Mouse (Mus musculus): Measurements from ENCODE around the gene Vldlr. TPM values are rescaled to one million over a fixed set of nuclear protein-coding genes. Genes with fewer than 3 reads are reported as not detected.

Vldlr gene
- 14.3 and 17.3 TPM in 2 replicates for polyA plus RNA-seq (2016; fragmentation: Nextera tagmentation; extraction: Ambion mirVana)

DNA sequence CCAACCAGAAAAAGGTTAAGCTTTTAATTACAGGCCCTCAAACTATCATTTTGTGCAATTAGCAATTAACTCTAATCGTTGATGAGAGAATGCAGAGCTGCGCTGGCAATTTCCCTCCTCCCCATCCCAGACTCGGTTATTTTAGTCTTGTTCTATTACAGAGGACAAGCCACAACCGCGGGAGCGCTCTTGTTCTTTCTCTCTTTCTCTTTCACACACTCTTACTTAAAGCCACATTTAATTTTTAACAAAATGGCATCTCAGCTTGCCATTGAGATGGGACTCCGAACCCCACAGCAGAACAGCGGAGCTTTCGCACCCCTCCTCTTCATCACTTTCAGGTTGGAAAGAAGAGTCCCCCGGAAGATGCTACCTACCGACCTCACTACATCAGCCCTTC is at the start of gene Vldlr:
Gene Vldlr, plus strand, starts transcription at position 167 of the 400 bp plus-strand sequence.
- 2% methylated on average over 11 of the region's 11 CpGs for WGBS
- no peak for ATAC-seq (ENCODE audit: low FRiP score, low read depth)

DNA sequence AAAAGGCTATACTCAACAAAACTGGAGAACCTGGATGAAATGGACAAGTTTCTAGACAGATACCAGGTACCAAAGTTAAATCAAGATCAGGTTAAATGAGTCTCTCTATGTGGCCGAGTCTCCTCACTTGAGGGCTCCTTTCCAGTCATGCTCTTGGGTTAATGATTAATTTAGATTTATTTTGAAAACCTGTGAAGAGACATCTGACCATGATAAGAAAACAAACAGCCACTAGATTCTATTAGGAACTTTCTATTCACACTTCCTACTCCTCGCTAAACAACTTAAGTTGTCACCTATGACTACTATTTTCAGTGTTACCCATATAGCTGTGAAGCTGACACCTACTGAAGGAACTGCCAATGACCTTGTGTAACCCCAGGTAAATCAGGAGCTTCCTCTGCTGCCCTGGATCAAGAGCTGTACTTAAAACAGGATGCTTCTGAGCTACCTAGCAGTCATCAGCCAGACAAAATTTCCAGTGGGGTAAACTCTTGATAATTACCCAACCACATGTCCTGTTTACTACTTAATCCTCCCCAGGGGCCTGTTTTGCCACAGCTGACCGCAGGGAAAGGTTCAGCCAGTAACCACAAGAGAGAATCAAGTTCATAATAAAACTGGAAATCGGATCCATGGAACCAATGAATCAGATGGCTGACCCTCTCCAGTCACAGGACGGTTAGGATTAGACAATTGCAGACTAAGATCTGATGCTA is 48.5 kb upstream of the Vldlr start:
- Histone ChIP-seq H3K27me3 (no peaks in the 10 kb centered on the region), H3K36me3 (no peaks in the 10 kb centered on the region), H3K9ac (replicated peaks) (no peak overlapping the region), H3K27ac (replicated peaks) (no peak overlapping the region), H3K9me3 (no peaks in the 10 kb centered on the region), H3K4me3 (no peak overlapping the region), H3K4me2 (replicated peaks) (no peak overlapping the region), H3K4me1 (no peaks in the 10 kb centered on the region)
- ATAC-seq (ENCODE audit: low FRiP score, low read depth), result no peak
- WGBS, result 79% methylated on average over 5 of the region's 5 CpGs

More for the DNA sequence above, at the start of gene Vldlr:
- H3K4me2 ChIP-seq (replicated peaks), result peak within 1 kb of the TSS; percentile 80
- peak within 1 kb of the TSS; percentile 88 for H3K27ac ChIP-seq (replicated peaks)
- no peaks in the 10 kb centered on the region for H3K9me3 ChIP-seq
- peak within 1 kb of the TSS; percentile 87 for H3K9ac ChIP-seq (replicated peaks)
- peaks cover 26% of the 10 kb centered on the region for H3K4me1 ChIP-seq
- H3K36me3 ChIP-seq, result no peaks in the 10 kb centered on the region
- H3K4me3 ChIP-seq, result peak within 1 kb of the TSS; percentile 77
- H3K27me3 ChIP-seq, result peaks cover 20% of the 10 kb centered on the region

DNA sequence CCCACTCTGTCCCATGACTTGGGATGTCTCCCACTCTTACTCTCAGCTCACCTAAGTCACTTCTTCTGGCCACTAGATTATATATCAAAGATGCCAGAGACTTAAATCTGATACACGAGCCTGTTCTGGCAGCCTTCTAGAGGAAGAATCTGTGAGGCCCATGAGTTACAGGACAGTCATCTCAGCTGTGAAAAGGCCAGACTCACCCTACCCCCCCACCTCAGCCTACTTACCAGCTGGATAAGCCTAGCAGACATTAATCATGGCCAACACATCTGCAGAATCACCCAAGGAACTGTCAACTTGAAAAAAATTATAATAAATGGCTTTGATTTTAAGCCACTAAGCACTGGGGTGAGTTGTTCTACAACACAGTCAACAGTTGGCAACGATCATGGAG is 42.4 kb upstream of the Vldlr start:
- H3K27me3 ChIP-seq, result no peaks in the 10 kb centered on the region
- no peak overlapping the region for H3K27ac ChIP-seq (replicated peaks)
- no peaks in the 10 kb centered on the region for H3K9me3 ChIP-seq
- no peak overlapping the region for H3K4me3 ChIP-seq
- no peak overlapping the region for H3K9ac ChIP-seq (replicated peaks)
- ATAC-seq (ENCODE audit: low FRiP score, low read depth), result no peak
- H3K36me3 ChIP-seq, result no peaks in the 10 kb centered on the region
- no peaks in the 10 kb centered on the region for H3K4me1 ChIP-seq
- WGBS, result 89% methylated on average over 2 of the region's 2 CpGs
- no peak overlapping the region for H3K4me2 ChIP-seq (replicated peaks)

DNA sequence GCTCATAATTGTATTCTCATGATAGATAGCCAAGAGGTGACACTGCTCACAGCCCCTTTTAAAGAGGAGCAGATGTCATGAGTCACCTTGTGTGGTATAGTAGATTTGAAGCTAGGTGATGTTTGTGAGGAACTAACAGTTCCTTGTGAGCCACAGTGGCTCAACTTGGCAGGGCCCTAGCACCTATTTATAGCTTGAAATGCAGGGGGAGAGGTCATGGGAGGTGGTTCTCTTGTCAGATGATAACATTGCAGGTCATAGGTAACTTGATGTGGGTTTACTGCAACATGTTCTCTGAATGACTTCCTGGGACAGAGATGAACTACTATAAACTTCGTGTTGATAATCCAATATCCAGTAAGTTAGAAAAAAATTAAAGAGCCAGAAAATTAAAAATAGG is 40.7 kb upstream of the Vldlr start:
- H3K27ac ChIP-seq (replicated peaks), result no peak overlapping the region
- no peaks in the 10 kb centered on the region for H3K36me3 ChIP-seq
- no peaks in the 10 kb centered on the region for H3K9me3 ChIP-seq
- 89% methylated on average over 1 of the region's 1 CpGs for WGBS
- no peak for ATAC-seq (ENCODE audit: low FRiP score, low read depth)
- H3K4me1 ChIP-seq, result no peaks in the 10 kb centered on the region
- no peaks in the 10 kb centered on the region for H3K27me3 ChIP-seq
- no peak overlapping the region for H3K4me3 ChIP-seq
- H3K9ac ChIP-seq (replicated peaks), result no peak overlapping the region
- no peak overlapping the region for H3K4me2 ChIP-seq (replicated peaks)

DNA sequence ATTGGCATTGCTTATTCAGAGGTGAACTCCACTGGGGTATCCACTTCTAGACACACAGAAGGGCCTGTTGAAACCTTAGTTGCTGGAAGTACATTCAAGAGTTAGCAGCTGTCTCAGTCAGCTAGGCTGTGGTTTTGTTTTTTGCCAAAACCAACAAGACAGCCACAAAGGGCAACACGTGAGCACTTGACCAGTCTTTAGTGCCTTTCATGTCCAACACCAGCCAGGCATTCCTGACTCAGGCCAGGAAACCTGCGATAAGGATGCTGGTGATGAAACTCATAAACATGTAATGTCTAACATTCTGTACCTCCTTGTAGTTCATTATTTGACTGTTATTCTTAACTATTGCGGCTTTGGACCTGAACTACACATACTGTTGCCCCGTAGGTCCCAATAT is 39.7 kb upstream of the Vldlr start:
- Histone ChIP-seq H3K4me1 (no peaks in the 10 kb centered on the region), H3K27me3 (no peaks in the 10 kb centered on the region), H3K9me3 (no peaks in the 10 kb centered on the region), H3K27ac (replicated peaks) (no peak overlapping the region), H3K36me3 (no peaks in the 10 kb centered on the region), H3K4me3 (no peak overlapping the region), H3K4me2 (replicated peaks) (no peak overlapping the region), H3K9ac (replicated peaks) (no peak overlapping the region)
- ATAC-seq (ENCODE audit: low FRiP score, low read depth), result no peak
- 96% methylated on average over 4 of the region's 4 CpGs for WGBS

DNA sequence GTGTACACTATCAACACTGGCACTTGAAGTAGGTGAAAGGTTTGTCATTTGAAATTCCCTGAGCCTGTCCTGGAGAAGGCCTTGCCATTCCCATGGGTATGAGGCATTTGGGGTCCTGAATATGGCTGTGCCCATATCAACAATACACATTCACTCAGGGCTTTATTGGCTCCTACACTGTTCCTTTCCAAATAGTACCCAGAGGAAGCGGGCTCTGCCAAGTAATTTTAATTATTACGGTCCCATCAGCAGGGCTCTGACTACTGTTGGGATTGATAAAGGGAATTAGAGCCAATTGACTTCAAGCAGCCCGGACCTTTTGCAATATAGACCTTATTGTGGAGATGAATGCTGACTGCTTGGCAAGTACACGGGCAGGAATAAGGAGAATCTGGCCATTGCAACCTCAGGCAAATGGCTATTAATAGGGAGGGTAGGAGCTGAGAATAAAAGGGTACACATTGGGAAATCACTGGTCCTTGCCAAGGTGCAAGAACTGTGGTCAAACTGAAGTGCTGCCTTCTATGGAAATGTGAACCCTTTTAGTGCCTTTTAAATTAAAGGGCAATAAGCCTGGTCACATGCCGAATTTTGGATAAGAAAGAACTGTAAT is 38.0 kb upstream of the Vldlr start:
- H3K9me3 ChIP-seq, result no peaks in the 10 kb centered on the region
- no peak overlapping the region for H3K4me2 ChIP-seq (replicated peaks)
- H3K4me1 ChIP-seq, result no peaks in the 10 kb centered on the region
- WGBS, result 81% methylated on average over 5 of the region's 5 CpGs
- H3K27ac ChIP-seq (replicated peaks), result no peak overlapping the region
- H3K9ac ChIP-seq (replicated peaks), result no peak overlapping the region
- no peaks in the 10 kb centered on the region for H3K27me3 ChIP-seq
- H3K36me3 ChIP-seq, result no peaks in the 10 kb centered on the region
- no peak overlapping the region for H3K4me3 ChIP-seq
- no peak for ATAC-seq (ENCODE audit: low FRiP score, low read depth)

DNA sequence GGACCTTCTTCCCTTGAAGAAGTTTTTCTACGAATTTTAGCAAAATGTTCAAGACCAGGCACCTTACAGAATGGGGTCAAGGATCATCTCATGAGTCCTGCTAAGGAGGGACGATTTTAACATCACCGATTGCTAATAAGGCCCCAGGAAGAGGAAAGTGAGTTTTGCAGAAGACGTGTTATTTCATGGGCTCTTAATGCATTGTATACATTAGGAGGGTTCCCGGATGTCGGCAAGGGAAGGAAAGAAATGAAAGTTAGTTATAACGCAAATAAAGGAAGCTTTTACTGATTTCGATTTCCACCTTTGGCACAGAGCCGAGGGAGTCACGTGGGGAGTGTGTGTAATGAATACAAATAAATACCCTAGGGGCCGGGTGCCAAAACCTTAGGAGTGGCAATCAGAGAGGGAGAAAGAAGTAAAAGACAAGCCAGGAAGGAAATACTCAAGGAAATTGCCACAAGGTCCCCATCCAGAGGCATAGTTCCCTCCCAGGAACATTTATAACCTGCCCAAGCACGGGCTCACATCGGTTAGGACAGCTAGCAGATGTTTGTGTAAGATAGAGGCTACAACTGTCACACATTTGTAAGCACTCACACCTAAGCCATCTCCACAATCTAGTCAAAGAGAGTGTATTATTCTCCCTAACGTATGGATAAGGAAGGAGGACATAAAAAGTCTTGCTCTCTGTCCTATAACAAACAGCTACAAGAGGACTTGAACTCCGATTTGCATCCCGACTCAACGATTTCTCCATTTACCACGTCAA is 35.7 kb upstream of the Vldlr start:
- Histone ChIP-seq H3K36me3 (no peaks in the 10 kb centered on the region), H3K27ac (replicated peaks) (no peak overlapping the region), H3K9ac (replicated peaks) (no peak overlapping the region), H3K4me2 (replicated peaks) (no peak overlapping the region), H3K27me3 (no peaks in the 10 kb centered on the region), H3K9me3 (no peaks in the 10 kb centered on the region), H3K4me1 (no peaks in the 10 kb centered on the region), H3K4me3 (no peak overlapping the region)
- 85% methylated on average over 18 of the region's 18 CpGs for WGBS
- ATAC-seq (ENCODE audit: low FRiP score, low read depth), result no peak

DNA sequence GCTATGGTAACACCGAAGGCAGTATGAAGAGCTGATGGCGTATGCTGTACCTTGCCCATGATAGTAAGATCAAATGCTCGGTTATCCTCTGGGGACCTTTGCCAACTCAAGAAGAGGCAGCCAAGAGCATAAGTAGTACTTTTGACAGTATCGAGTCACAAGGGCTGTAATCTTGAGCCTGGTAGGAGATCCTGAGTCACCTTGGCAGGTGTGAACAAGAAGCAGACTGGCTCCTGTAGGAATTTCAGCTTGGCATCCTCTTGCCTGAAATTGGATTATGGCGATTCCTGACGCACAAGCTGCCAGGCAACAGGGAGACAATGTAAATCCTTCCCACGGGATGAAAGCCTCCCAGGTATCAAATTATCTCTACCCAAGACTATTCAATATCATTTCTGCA is 32.8 kb upstream of the Vldlr start:
- WGBS, result 82% methylated on average over 7 of the region's 7 CpGs
- no peak overlapping the region for H3K27ac ChIP-seq (replicated peaks)
- H3K4me3 ChIP-seq, result no peak overlapping the region
- no peaks in the 10 kb centered on the region for H3K4me1 ChIP-seq
- H3K9me3 ChIP-seq, result no peaks in the 10 kb centered on the region
- H3K9ac ChIP-seq (replicated peaks), result no peak overlapping the region
- no peak overlapping the region for H3K4me2 ChIP-seq (replicated peaks)
- ATAC-seq (ENCODE audit: low FRiP score, low read depth), result no peak
- H3K27me3 ChIP-seq, result no peaks in the 10 kb centered on the region
- H3K36me3 ChIP-seq, result no peaks in the 10 kb centered on the region

DNA sequence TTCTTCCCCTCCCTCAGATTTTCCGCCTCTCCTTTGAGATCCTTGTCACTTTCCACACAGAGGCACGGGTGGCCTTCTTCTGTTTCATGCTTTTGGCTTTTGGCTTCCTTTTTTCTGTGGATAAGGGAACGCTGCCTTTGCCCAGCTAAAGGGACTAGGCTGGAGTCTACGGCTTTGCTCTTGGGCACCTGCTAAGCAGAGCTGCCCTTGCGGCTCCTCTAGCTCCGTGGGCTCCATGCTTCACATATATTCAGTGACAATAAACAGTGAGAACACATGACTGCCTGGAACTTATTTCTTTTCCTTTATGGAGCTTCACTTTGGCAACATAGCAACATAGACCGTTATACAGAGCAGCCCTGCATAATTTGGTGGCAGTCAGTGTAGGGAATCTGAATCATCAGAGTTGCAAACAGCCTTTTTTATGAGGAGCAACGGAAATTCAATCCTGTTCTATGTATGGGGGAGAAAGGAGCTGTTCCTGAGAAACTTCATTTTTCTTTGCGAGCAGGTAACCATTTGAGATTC is 12.5 kb upstream of the Vldlr start:
- H3K4me2 ChIP-seq (replicated peaks), result no peak overlapping the region
- H3K4me3 ChIP-seq, result no peak overlapping the region
- H3K4me1 ChIP-seq, result no peaks in the 10 kb centered on the region
- H3K36me3 ChIP-seq, result no peaks in the 10 kb centered on the region
- no peak overlapping the region for H3K27ac ChIP-seq (replicated peaks)
- no peak for ATAC-seq (ENCODE audit: low FRiP score, low read depth)
- no peaks in the 10 kb centered on the region for H3K9me3 ChIP-seq
- 76% methylated on average over 9 of the region's 9 CpGs for WGBS
- no peaks in the 10 kb centered on the region for H3K27me3 ChIP-seq
- H3K9ac ChIP-seq (replicated peaks), result no peak overlapping the region

DNA sequence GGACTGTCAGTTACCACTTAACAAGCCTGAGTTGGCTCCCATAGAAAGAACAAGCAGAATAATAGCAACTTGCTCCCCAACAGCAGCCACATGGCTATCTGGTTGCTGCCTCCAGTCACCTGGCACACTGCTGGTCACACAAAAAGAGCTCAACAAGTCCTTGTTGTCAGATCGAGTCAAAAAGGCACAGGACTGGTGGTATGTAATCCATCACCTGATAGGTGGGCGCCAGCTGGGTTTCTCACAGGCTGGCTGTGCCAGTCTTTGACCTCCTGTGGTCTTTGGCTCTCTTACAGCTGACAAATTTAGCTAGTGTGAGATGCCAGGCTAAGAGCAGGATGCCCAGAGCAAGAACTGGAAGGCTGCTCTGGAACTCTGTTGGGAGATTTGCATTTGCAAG is 5.3 kb upstream of the Vldlr start:
- H3K9ac ChIP-seq (replicated peaks), result no peak overlapping the region
- ATAC-seq (ENCODE audit: low FRiP score, low read depth), result no peak
- WGBS, result 73% methylated on average over 2 of the region's 2 CpGs
- peaks cover 17% of the 10 kb centered on the region for H3K27me3 ChIP-seq
- peaks cover 6% of the 10 kb centered on the region for H3K4me1 ChIP-seq
- H3K27ac ChIP-seq (replicated peaks), result no peak overlapping the region
- no peaks in the 10 kb centered on the region for H3K36me3 ChIP-seq
- H3K9me3 ChIP-seq, result no peaks in the 10 kb centered on the region
- no peak overlapping the region for H3K4me2 ChIP-seq (replicated peaks)
- H3K4me3 ChIP-seq, result no peak overlapping the region

DNA sequence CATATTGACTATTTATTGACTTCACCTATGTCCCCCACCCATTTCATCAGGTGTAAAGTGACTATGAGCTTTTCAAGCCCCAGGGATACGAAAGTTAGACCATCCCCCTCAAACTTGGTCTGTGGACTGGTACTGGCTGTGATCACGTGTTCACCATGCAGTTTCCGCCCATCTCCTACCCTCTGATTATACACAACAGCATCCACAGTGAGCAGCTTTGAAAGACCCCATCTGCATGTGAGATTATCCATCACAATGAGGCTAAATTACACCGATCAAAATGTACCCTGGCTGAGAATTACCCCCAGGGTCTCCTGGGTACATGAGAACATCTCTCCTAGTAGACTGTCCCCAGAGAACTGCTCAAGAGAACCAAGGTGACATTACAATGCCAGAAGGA is 688 bp upstream of the Vldlr start:
- peak overlapping the region; percentile 80 for H3K4me2 ChIP-seq (replicated peaks)
- H3K36me3 ChIP-seq, result no peaks in the 10 kb centered on the region
- H3K4me3 ChIP-seq, result 0 out of 2 replicates have a peak overlapping the region, but pooled peaks have one; percentile 77
- H3K9ac ChIP-seq (replicated peaks), result no peak overlapping the region
- peaks cover 20% of the 10 kb centered on the region for H3K27me3 ChIP-seq
- H3K9me3 ChIP-seq, result no peaks in the 10 kb centered on the region
- 60% methylated on average over 4 of the region's 4 CpGs for WGBS
- peaks cover 26% of the 10 kb centered on the region for H3K4me1 ChIP-seq
- H3K27ac ChIP-seq (replicated peaks), result no peak overlapping the region
- no peak for ATAC-seq (ENCODE audit: low FRiP score, low read depth)
